Mouse (Mus musculus) hindbrain, embryonic 12.5 days (tissue): ENCODE data around the gene Gm10665. TPM values are rescaled to one million over a fixed set of nuclear protein-coding genes. Genes with fewer than 3 reads are reported as not detected.
"Not testable (repeated sequence)": the region's sequence is repeated elsewhere in the genome, so short reads cannot be mapped to it uniquely, and the experiment has no call there.

Experiments used
- ATAC-seq: fragments of 200-750 bp; cut with Nextera tagmentation; 2 replicates; pipeline ENCODE4 v1.8.0; 2017; ENCODE audit warnings: moderate TSS enrichment; ENCODE audit not compliant: low FRiP score
- H3K27ac ChIP-seq: fragments of 300-500 bp; sonication (generic); 2 replicates; pipeline ENCODE4 v1.5.1; 2016; ENCODE audit warnings: mild to moderate bottlenecking
- H3K27me3 ChIP-seq: fragments of 300-500 bp; sonication (generic); 2 replicates; pipeline ENCODE4 v1.6.1; 2016; ENCODE audit warnings: mild to moderate bottlenecking
- H3K36me3 ChIP-seq: fragments of 300-500 bp; sonication (generic); 2 replicates; pipeline ENCODE4 v1.6.1; 2016; ENCODE audit warnings: mild to moderate bottlenecking
- H3K4me1 ChIP-seq: fragments of 300-500 bp; sonication (generic); 2 replicates; pipeline ENCODE4 v1.6.1; 2016
- H3K4me2 ChIP-seq: fragments of 300-500 bp; sonication (generic); replicated peaks from 2 replicates; pipeline ENCODE4 v1.6.1; 2016; ENCODE audit warnings: mild to moderate bottlenecking
- H3K4me3 ChIP-seq: fragments of 300-500 bp; sonication (generic); 2 replicates; pipeline ENCODE4 v1.5.1; 2016; ENCODE audit warnings: mild to moderate bottlenecking
- H3K9ac ChIP-seq: fragments of 300-500 bp; sonication (generic); 2 replicates; pipeline ENCODE4 v1.6.1; 2016; ENCODE audit warnings: mild to moderate bottlenecking, moderate library complexity
- H3K9me3 ChIP-seq: fragments of 300-500 bp; sonication (generic); replicated peaks from 2 replicates; pipeline ENCODE4 v1.6.1; 2016; ENCODE audit warnings: mild to moderate bottlenecking
- WGBS: fragments of 180-500 bp; shearing (Covaris S2); methylation state at CpG from one replicate; pipeline ENCODE4 v1.1.7; 2016; 5-methylcytosine and 5-hydroxymethylcytosine counted together
- polyA plus RNA-seq: library from polyadenylated mRNA; unstranded; fragments of >200 nt; fragmentation: Nextera tagmentation; extraction: Ambion mirVana; gene quantifications from 2 replicates; pipeline ENCODE4 v1.2.1, GENCODE M21; 2016

Gene Gm10665
- polyA plus RNA-seq = not detected in 2 replicates

DNA sequence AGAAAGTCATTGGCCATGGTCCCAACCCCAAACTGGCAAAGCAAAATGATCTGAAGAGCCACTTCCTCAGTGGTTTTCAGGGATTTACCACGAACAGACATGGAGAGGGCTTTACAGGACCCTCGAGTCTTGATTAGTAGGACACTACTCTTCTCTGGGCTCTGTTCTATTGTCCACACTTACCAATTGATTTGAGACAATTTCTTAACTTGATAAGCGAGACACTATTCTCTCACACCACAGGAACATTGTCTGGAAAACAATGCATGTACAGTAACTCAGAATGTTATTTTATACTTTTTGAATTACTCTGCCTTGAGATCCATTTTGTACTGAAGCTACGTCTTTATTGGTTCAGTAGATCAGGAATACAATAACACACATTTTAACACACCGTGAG lies at the start of gene Gm10665:
Gene Gm10665 (minus strand): TSS at position 101 of the 400 bp plus-strand sequence.
- not testable (repeated sequence) for H3K4me3 ChIP-seq, H3K4me2 ChIP-seq, H3K36me3 ChIP-seq, H3K4me1 ChIP-seq, H3K27me3 ChIP-seq, H3K9me3 ChIP-seq, ATAC-seq, H3K27ac ChIP-seq, H3K9ac ChIP-seq
- no CpG with 5 or more reads among the region's 5 CpGs for WGBS

DNA sequence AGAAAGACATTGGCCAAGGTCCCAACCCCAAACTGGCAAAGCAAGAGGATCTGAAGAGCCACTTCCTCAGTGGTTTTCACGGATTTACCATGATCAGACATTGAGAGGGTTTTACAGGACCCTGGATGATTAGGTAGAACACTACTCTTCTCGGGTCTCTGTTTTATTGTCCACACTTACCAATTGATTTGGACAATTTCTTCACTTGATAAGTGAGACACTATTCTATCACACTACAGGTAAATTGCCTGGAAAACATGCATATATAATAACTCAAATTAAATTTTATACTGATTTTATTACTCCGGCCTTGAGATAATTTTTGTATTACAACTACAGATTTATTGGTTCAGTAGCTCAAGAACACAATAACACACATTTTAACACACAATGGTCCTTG lies 35.7 kb upstream of the Gm10665 start, which contains the start of gene Vmn1r151:
Gene Vmn1r151 (minus strand): TSS at position 101 of the 400 bp plus-strand sequence.
- not testable (repeated sequence) for H3K4me2 ChIP-seq

DNA sequence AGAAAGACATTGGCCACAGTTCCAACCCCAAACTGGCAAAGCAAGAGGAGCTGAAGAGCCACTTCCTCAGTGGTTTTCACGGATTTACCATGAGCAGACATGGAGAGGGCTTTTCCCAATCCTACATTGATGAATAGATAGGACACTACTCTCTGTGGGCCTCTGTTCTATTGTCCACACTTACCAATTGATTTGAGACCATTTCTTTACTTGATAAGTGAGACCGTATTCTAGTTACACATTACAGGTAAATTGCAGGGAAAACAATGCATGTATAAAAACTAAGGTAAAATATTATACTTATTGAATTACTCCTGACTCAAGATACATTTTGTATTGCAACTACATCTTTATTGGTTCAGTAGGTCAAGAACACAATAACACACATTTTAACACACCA lies 25.7 kb downstream of the Gm10665 start, which contains the start of gene Vmn1r149:
Gene Vmn1r149 (minus strand): TSS at position 101 of the 400 bp plus-strand sequence.
- H3K27ac ChIP-seq, H3K27me3 ChIP-seq, H3K9me3 ChIP-seq, H3K36me3 ChIP-seq, H3K4me3 ChIP-seq, H3K4me2 ChIP-seq, H3K9ac ChIP-seq, ATAC-seq, H3K4me1 ChIP-seq: not testable (repeated sequence)
- WGBS = no CpG with 5 or more reads among the region's 2 CpGs

More for the DNA sequence above, 35.7 kb upstream of the Gm10665 start, which contains the start of gene Vmn1r151:
- not testable (repeated sequence) for H3K9me3 ChIP-seq, H3K4me1 ChIP-seq, ATAC-seq, H3K36me3 ChIP-seq, H3K4me3 ChIP-seq, H3K27me3 ChIP-seq, H3K27ac ChIP-seq, H3K9ac ChIP-seq
- 64% methylated on average over 2 of the region's 3 CpGs for WGBS

- no CpG with 5 or more reads among the region's 3 CpGs for WGBS
- not testable (repeated sequence) for H3K36me3 ChIP-seq, H3K9me3 ChIP-seq, H3K4me3 ChIP-seq, H3K27me3 ChIP-seq, H3K4me2 ChIP-seq, H3K4me1 ChIP-seq, ATAC-seq, H3K27ac ChIP-seq, H3K9ac ChIP-seq
Measured at GRCm38 (mm10) chr7:22413283-22413682, 50.6 kb downstream of the Gm10665 start, which contains the start of gene Vmn1r148. Gene Vmn1r148, plus strand, starts transcription at chr7:22413583.

Other genes starting within 250 kb of the Gm10665 start
- gene Gm8453, start 234.6 kb downstream of the Gm10665 start, polyA plus RNA-seq = not detected in 2 replicates
- not detected in 2 replicates for gene Gm4187, start 134.4 kb downstream of the Gm10665 start, polyA plus RNA-seq
- not detected in 2 replicates for gene Gm8660, start 93.0 kb downstream of the Gm10665 start, polyA plus RNA-seq
- not detected in 2 replicates for gene Vmn1r148, start 50.5 kb downstream of the Gm10665 start, polyA plus RNA-seq
- gene Vmn1r149, start 25.8 kb downstream of the Gm10665 start, polyA plus RNA-seq = not detected in 2 replicates
- gene Vmn1r151, start 35.6 kb upstream of the Gm10665 start, polyA plus RNA-seq = not detected in 2 replicates
- gene Vmn1r152, start 58.9 kb upstream of the Gm10665 start, polyA plus RNA-seq = not detected in 2 replicates
- gene Gm8677, start 70.8 kb upstream of the Gm10665 start, polyA plus RNA-seq = not detected in 2 replicates
- not detected in 2 replicates for gene Gm4201, start 101.3 kb upstream of the Gm10665 start, polyA plus RNA-seq
- gene Gm4565, start 124.1 kb upstream of the Gm10665 start, polyA plus RNA-seq = not detected in 2 replicates
- not detected in 2 replicates for gene Vmn1r155, start 193.9 kb upstream of the Gm10665 start, polyA plus RNA-seq
- not detected in 2 replicates for gene Gm8693, start 228.2 kb upstream of the Gm10665 start, polyA plus RNA-seq